Mouse (Mus musculus) cerebellum, adult 2 months (tissue): Measurements from ENCODE around the gene Drd4. TPM values are rescaled to one million over a fixed set of nuclear protein-coding genes. Genes with fewer than 3 reads are reported as not detected.
A peak's percentile ranks its signal among the peaks of the same experiment; 100 is the strongest.

ENCODE experiments used
- DNase-seq, 2 experiments: peaks; one replicate each; pipeline ENCODE4 v3.0.0; 2021
- H3K27ac ChIP-seq: fragments of 200-500 bp; 2 replicates; pipeline ENCODE4 v1.5.1; 2012; ENCODE audit warnings: low read length, control low read depth, inconsistent platforms; ENCODE audit not compliant: insufficient read depth
- H3K27me3 ChIP-seq: fragments of 200-500 bp; 2 replicates; pipeline ENCODE4 v1.6.1; 2012; ENCODE audit warnings: inconsistent platforms, mild to moderate bottlenecking, low read length, moderate library complexity; ENCODE audit not compliant: control insufficient read depth, insufficient read depth
- H3K4me1 ChIP-seq: fragments of 200-500 bp; 2 replicates; pipeline ENCODE4 v1.6.1; 2011; ENCODE audit warnings: low read length; ENCODE audit not compliant: control insufficient read depth, insufficient read depth
- H3K4me3 ChIP-seq: fragments of 200-500 bp; replicated peaks from 2 replicates; pipeline ENCODE3; 2011; ENCODE audit warnings: mild to moderate bottlenecking, low read depth, low read length, control low read depth; ENCODE audit not compliant: insufficient read depth
- CTCF ChIP-seq: fragments of 200-500 bp; IDR thresholded peaks from 2 replicates; pipeline ENCODE4 v1.5.1; 2011; ENCODE audit warnings: low read depth, mild to moderate bottlenecking, control low read depth, low read length, moderate library complexity, borderline replicate concordance; ENCODE audit not compliant: insufficient read depth
- POLR2A ChIP-seq: fragments of 200-500 bp; IDR thresholded peaks from 2 replicates; pipeline ENCODE4 v1.6.1; 2011; ENCODE audit warnings: low read length, control low read depth, borderline replicate concordance; ENCODE audit not compliant: insufficient read depth
- WGBS: fragments of 180-500 bp; shearing (Covaris S2); methylation state at CpG from one replicate; pipeline ENCODE4 v1.1.7; 2018; 5-methylcytosine and 5-hydroxymethylcytosine counted together
- polyA plus RNA-seq: library from polyadenylated mRNA; depleted of rRNA; stranded (reverse); fragments of >200 nt; gene quantifications from 2 replicates; pipeline ENCODE4 v1.2.3, GENCODE M21; 2012

The Drd4 gene
- polyA plus RNA-seq, 1 experiment, result 0.49 TPM

DNA sequence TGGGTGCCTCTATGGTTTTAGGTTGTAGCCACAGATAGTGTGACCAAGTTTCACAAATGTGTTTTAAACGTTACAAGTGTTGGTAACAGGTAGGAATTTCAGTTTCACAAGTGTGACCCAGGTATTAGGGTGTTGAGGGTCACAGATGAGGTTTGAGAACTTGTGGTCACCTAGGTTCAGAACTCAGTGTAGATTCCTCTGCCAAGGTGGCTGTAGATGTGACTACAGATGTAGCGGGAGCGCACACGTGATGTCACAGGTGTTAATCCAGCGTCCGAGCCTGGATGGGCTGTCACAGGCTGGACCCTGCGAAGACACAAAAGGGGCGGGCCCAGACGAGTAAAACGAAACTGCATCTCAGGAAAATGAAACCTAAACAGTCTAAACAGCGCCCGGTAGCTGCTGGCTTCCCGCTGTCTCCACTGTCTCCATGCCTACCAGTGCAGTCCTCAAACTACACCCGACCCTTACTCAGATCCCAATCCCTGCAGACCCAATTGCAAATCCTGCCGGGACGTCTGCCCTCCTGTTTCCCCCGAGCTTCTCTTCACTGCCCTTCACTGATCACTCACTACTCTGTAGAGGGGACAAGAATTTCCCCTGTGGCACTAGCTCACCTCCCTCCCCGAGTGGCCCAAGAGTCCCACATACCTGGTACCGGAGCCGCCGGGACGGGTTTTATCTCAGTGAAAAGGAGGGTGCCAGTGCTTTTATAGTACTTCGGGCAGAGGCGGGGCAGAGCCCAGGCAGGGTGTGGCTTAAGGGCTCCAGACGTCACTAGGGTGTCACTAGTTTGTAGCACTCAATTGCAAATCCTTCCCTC lies 25.9 kb upstream of the Drd4 start, which contains the start of gene Irf7:
Irf7 (minus strand) TSS at position 743 of the 823 bp plus-strand sequence.
- DNase-seq, result peak in 1 of 2 experiments; percentile 47
- WGBS, result 10% methylated on average over 25 of the region's 25 CpGs
- no peaks in the 10 kb centered on the region for H3K27me3 ChIP-seq
- TF ChIP-seq CTCF, result no peak
- no peak for TF ChIP-seq POLR2A
- H3K4me1 ChIP-seq, result no peaks in the 10 kb centered on the region
- H3K27ac ChIP-seq, result no peak within 1 kb of the TSS
- H3K4me3 ChIP-seq, result peak within 1 kb of the TSS; percentile 72

DNA sequence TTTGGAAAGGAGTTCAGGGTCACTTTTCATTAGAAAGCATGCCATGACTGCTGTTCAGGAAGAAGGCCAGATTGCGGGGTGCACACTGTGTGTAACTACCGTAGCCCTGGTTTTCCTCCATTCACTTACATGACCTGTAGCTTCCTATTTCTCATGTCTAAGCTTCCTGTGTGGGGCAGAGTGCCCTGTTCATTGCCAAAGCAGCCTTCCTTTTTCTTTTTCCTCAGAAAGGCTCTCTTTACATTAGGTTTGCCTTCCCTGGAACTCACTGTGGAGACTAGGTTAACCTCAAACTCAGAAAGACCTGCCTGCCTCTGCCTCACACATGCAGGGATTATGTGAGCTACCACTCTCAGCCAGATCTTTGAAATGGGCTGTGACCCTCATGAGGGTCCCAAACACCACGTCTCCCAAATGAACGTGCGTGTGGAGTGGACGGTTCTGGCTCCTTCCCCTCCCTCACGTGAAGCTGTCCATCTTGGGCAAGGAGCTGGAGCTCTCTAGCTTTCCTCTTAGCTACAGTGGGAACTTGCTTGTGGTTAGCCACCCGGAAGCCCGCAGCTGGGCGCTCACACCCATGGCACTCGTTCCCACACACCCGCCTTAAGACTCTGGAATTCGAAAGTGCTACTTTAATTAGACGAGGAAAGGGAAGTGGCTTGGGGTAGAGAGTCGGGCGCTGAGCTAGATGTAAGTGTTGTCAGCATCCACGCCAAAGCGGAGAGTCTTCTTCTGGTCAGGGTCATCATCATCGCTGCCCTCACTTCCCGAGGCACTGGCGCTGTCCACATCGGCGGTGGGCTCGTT lies 23.1 kb upstream of the Drd4 start:
- Histone ChIP-seq H3K27me3 (no peaks in the 10 kb centered on the region), H3K4me3 (no peak overlapping the region), H3K27ac (no peak overlapping the region), H3K4me1 (no peaks in the 10 kb centered on the region)
- TF ChIP-seq CTCF (no peak), POLR2A (no peak)
- 80% methylated on average over 24 of the region's 24 CpGs for WGBS
- DNase-seq, result no peak

DNA sequence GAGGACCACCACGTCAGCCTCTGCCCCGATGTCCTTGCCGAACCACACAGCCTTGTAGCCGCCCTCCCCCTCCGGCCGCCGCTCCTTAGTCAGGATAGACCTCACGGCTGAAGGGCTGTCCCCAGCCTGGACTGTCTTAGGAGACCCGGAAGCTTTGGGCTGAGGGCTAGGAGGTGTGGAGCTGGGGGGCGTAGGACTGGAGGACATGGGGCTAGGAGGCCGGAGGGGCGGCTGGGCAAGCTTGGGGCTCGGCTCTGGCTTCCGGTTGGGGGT lies 22.6 kb upstream of the Drd4 start:
- no peaks in the 10 kb centered on the region for H3K27me3 ChIP-seq
- no peak overlapping the region for H3K4me3 ChIP-seq
- H3K27ac ChIP-seq, result no peak overlapping the region
- WGBS, result 80% methylated on average over 14 of the region's 14 CpGs
- no peak for DNase-seq
- H3K4me1 ChIP-seq, result no peaks in the 10 kb centered on the region
- no peak for TF ChIP-seq POLR2A
- TF ChIP-seq CTCF, result no peak

DNA sequence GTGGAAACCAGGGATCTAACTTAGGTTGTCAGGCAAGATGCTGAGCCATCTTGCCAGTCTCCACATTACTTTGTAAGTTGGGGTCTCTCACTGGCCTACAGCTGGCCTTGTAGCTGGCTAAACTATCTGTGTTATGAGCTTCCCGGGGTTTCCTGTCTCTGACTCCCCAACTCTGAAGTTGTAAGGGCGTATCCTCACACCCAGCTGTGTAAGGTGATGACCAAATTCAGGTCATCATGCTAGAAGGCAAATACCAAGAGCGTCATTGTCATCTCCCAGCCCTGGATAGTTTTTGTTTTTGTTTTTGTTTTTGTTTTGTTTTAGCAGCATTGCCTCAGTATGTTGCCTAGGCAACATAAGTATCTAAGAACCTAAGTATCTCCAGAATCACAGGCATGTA lies 21.2 kb upstream of the Drd4 start:
- DNase-seq, result no peak
- H3K4me3 ChIP-seq, result no peak overlapping the region
- no peak for TF ChIP-seq POLR2A
- TF ChIP-seq CTCF, result no peak
- no peaks in the 10 kb centered on the region for H3K27me3 ChIP-seq
- no peaks in the 10 kb centered on the region for H3K4me1 ChIP-seq
- WGBS, result 79% methylated on average over 3 of the region's 3 CpGs
- no peak overlapping the region for H3K27ac ChIP-seq

DNA sequence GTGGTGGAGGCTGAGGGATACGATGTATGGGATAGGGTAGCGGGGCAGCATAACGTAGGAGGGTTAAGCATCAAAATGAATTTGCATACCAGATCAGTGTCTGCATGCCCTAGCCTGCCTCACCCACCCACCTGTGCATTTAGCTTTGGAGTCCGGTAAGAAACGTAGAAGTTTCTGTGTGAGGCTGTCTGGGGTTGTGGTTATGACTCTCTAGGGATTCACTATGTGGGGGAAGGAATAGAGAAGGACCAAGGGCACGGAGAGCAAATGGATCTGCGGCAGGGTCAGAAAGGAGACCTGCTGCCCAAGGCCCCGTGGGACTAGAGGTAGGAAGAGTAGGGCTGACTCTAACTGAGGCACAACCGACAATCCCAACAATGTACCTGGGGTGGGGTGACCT lies 16.4 kb upstream of the Drd4 start:
- TF ChIP-seq CTCF (no peak), POLR2A (no peak)
- H3K27me3 ChIP-seq, result no peaks in the 10 kb centered on the region

DNA sequence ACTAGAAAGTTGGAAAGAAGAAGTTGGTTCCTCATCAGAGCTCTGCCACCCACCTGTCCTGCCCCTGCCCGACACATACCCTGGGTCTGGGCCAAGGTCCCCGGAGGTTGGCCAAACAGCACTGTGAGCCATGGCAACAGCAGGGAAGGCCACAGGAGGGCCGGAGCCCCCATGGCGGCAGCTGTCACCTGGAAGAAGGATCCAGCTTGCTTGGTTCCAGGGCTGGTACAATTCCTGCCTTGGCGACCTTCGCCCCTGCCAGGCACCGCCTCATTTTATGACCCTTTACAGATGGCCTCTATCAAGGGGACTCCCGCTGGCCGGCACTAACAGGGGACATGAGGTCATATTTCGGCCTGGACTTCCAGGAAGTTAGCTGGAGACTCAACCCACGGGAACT lies 15.3 kb upstream of the Drd4 start, which contains the start of gene Cdhr5:
Cdhr5 (minus strand) TSS at position 241 of the 400 bp plus-strand sequence.
- Histone ChIP-seq H3K27ac (no peak within 1 kb of the TSS), H3K4me3 (no peak within 1 kb of the TSS), H3K4me1 (peaks cover 14% of the 10 kb centered on the region; the same call in 1 of the 2 replicates), H3K27me3 (no peaks in the 10 kb centered on the region)
- 25% methylated on average over 11 of the region's 11 CpGs for WGBS
- TF ChIP-seq POLR2A, result no peak
- TF ChIP-seq CTCF, result no peak
- no peak for DNase-seq

More for the DNA sequence above, 16.4 kb upstream of the Drd4 start:
- WGBS, result 91% methylated on average over 9 of the region's 9 CpGs
- no peak overlapping the region for H3K4me3 ChIP-seq
- H3K27ac ChIP-seq, result no peak overlapping the region
- peaks cover 14% of the 10 kb centered on the region; the same call in 1 of the 2 replicates for H3K4me1 ChIP-seq
- DNase-seq, result no peak

DNA sequence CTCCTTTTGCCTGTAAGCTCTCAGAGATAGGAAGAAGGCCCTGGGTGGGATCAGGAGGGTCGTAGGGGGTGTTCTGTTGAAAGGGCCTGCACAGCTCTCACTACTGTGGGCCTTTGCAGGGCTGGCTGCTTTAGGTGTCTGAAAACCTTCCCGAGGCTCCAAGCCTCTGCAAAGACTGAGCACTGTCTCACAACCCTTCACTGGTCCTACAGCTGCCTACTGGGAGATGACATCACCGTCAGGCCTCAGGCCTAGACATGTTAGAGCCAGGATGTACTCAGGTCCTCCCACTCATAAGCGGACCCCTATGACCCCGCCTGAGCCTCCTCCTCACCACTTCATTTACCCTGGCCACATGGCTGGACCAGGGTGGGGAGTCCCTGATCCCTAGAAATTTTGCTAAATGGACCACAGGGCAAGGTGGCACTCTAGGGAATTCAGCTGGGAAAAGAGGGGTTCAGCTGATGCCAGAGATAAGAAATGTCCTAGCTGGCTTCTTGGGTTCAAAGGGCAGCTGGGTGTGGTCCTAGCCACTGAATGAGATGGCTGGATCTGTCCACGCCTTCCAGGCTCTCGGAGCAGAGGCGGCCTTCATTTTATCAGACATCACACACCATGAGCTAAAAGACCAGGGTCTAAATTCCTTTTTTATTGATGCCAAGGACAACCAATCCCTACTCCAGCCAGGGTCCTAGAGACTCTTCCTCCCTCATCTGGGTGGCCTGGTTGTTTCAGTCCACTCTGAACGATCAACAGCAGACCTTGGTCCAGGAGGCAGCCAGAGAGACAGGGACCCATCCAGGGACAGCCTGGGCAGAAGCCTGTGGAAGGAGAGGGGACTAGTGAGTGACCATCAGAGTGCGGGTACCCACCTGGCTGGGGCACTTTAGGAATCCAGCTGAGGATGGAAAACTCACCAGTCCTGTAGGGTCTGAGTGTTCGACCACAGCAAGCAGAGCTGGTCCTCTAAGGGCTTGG lies 13.8 kb upstream of the Drd4 start:
- TF ChIP-seq POLR2A, result no peak
- TF ChIP-seq CTCF, result no peak
- no peaks in the 10 kb centered on the region for H3K27me3 ChIP-seq
- no peak for DNase-seq
- no peak overlapping the region for H3K4me3 ChIP-seq
- H3K27ac ChIP-seq, result no peak overlapping the region
- WGBS, result 93% methylated on average over 11 of the region's 11 CpGs
- peaks cover 14% of the 10 kb centered on the region; the same call in 1 of the 2 replicates for H3K4me1 ChIP-seq
